Mouse (Mus musculus) CH12F3 (cell line): ENCODE data around the gene Aqp1.

Experiments
- in situ Hi-C: fragments of 300-500 bp; cut with MboI; formaldehyde crosslinking; loops from 2 replicates; pipeline ENCODE4 v1.14.3; 2020; ENCODE audit warnings: low sequenced_read_pairs

Gene Aqp1

GRCm38 (mm10) chr6:55331315-55331714, 4.9 kb upstream of the Aqp1 start:
- in situ Hi-C loops: no loop called here

GRCm38 (mm10) chr6:55332100-55332772, 4.0 kb upstream of the Aqp1 start:
- in situ Hi-C loops: no loop called here

- in situ Hi-C loops: no loop called here
Measured at GRCm38 (mm10) chr6:55332773-55333109, 3.5 kb upstream of the Aqp1 start.

DNA sequence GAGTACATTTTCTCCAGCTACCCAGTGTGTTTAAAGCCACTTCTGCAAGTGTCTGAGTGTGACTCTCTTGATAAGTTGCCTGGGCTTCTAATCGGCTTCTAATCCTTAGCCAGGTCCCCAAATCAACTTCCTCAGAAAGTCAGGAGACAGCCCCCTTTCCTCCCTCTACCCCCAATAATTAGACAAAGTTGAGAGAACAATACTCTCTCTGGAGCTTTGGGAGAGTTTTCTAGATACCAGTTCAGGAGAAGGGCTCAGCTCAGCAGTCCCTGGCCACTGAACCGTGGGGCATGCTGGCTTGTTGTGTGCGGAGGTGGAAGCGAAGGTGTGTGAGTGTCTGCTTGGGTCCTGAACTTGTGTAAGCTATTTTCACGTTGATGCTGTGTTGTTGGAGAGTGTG, 1.0 kb downstream of the Aqp1 start:
- in situ Hi-C loops: no loop called here

- in situ Hi-C loops: no loop called here
Measured at GRCm38 (mm10) chr6:55338077-55338476, 1.8 kb downstream of the Aqp1 start.

DNA sequence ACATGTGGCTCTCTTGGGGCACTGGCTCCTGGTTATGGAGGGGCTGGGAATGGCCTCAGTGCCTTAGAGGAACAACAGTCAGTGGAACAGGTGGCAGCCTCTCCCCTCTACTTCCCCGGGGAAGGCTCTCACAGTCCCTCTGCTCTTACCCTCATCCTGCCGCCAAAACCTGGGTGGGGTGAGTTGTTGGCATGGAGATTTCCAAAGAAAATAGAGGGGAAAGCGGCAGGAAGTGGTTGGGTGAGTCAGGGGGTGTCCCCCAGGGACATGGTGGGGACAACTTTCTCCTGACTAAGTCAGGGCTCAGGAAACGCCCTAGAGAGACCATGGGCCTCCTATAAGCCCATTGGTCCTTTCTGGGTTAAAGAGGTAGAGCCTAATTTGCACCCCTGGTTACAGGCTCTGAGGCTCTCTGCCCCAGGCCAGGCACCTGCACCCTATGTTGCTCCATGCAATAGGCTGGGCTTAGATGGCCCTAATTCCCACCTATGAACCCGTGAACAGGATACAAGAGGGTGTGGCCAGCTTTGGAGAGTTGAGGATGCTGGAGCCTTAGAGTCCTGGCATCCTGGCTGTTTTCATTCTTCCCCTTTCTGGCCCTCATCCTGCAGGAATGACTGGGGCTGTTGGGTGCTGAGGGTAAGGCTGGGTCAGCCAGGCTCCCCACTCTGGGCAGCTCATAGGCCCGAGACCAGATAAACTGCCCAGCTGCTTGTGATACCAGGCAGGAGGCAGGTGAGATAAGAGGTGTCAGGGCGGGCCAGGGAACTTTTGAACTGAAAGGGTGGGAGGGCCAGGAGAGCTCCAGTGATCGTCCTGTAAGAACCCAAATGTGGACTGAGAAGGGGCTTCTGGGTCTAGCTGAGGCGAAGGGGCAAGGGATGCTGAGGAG, 2.9 kb downstream of the Aqp1 start:
- in situ Hi-C loops: no loop called here

GRCm38 (mm10) chr6:55341688-55342087, 5.5 kb downstream of the Aqp1 start:
- in situ Hi-C loops: no loop called here

- in situ Hi-C loops: no loop called here
Measured at GRCm38 (mm10) chr6:55342328-55342727, 6.1 kb downstream of the Aqp1 start.

- in situ Hi-C loops: no loop called here
Measured at GRCm38 (mm10) chr6:55343446-55343845, 7.2 kb downstream of the Aqp1 start.

DNA sequence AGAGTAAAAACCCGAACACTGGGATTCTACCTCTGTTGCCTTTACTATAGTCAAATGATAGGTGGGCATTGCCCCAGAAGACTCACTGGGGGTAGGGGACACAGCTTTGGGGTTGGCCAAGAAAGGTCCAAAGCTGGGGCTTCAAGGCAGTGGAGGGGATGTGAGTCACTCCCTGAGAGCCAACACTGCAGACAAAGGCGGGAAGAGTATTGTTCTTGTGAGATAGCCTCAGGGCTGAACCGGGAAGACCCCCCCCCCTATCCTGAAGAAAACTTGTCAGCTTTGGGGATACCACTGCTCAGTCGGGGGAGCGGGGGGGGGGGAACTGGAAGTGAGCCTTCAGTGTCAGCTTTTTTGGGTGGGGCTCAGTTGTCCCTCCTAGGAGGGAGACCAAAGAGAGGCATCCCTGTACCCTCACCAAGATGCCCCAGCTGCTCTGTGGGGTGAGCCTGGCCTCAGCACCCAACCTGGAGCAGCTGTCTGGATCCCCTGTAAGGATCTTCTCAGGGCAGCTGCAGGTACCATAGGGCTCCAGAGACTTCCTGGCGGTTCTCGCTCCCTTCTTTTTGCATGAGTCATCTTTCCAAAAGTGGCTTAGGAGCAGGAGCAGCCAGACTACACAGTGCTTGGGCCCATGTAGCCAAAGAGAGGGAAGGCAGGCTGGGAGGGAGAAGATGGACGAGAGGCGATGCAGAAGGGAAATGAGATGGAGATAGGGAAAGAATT, 8.2 kb downstream of the Aqp1 start:
- in situ Hi-C loops: no loop called here

- in situ Hi-C loops: no loop called here
Measured at GRCm38 (mm10) chr6:55345264-55345663, 9.0 kb downstream of the Aqp1 start.

GRCm38 (mm10) chr6:55346491-55346890, 10.3 kb downstream of the Aqp1 start:
- in situ Hi-C loops: no loop called here

DNA sequence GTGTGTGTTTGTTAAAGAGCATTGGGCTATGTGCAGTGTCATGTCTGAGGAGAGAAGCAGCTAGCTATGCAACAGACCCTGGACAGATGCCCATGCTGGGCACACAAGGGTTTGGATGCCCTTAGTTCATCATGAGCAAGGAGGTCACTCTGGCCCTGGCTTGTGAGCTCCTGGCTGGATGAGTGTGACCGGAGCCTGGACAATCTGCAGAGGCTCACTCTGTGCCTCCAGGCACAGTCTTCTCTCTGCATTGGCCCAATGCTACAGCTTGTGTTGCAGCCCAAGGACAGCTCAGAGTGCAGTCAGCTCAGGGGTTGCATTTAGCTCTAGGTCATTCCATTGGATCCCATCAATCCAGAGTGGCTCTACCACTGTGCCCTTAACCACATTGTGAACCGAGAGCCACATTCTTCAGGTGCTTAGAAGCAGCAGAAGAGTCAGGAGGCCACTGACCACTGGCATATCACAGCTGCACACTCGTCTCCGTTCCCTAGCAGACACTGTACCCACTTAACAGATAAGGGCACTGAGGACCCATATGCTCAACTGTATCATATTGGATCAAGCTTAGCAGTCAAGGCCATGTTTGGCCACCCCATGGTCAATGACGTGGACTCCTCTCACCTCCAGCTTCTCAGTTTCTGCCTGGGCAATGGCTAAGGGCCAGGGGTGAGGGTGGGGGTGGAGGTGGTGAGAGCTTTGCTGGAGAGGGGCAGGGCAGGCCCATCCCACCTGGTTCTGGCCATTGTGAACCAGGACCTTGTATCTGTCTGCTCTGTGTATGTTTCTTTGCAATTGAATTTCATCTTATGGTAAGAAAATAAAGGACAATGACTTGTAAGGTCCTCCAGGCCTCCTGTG, 11.7 kb downstream of the Aqp1 start:
- in situ Hi-C loops: no loop called here

DNA sequence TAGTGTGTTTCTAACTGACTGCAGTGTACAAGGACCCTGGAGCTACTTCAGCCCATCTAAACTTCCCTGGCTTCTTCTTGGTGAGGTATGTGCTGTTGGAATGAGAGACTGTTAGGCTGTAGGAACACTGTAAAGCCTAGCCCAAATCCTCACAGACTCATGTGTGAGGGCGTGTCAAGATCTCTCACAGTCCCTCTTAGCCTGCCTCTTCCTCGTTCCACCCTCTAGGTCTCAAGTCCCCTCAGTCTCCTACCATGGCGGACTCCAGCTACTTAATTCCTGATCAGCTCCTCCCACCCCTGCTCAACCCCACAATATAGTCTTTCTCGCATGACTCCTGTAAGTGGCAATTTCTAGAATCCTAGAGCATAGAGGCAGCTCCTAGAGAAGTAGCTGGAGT, 13.0 kb downstream of the Aqp1 start:
- in situ Hi-C loops: no loop called here

GRCm38 (mm10) chr6:55350383-55350952, 14.2 kb downstream of the Aqp1 start:
- in situ Hi-C loops: no loop called here

GRCm38 (mm10) chr6:55351712-55352111, 15.5 kb downstream of the Aqp1 start:
- in situ Hi-C loops: no loop called here

DNA sequence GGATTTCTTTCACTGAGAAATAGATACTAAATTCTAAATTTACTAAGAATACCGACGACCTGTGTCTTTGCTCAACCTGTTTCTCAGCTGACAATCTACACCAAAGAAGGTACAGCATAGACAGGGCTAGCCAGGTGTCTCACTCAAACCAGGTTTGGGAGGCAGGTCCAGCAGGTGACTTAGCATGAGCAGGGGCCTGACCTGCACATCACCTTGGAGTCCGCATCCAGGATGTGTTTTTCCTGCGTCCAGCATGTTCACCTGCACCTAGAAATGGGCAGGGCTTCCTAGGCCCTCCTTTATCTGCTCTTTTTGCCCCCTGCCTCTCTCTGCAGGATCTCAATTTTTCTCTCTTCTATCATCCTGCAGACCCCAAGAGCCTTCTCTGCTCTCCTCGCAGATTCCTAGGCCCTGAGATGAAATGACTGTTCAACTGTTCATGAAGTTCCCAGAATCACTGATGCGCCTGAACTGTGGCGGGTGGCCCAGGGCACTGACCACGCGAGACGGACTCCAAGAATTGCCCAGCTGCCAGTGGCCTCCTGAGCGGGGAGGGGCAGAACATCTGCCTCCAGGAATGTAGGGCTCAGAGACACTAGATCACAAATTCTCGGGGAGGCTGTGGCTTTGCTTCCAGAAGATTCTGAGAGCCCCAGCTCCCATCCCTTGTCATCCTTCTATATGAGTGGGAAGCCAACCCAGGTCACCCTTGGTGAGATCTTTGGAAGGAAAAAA, 17.6 kb downstream of the Aqp1 start:
- in situ Hi-C loops: no loop called here

GRCm38 (mm10) chr6:55354456-55355117, 18.4 kb downstream of the Aqp1 start:
- in situ Hi-C loops: no loop called here

- in situ Hi-C loops: no loop called here
Measured at GRCm38 (mm10) chr6:55355575-55355974, 19.3 kb downstream of the Aqp1 start.
